Mouse (Mus musculus): Measurements from ENCODE around the gene Olfr1128.
"Not testable (repeated sequence)": the region's sequence is repeated elsewhere in the genome, so short reads cannot be mapped to it uniquely, and the experiment has no call there.

GRCm38 (mm10) chr2:87496993-87497392, 48.3 kb downstream of the Olfr1128 start, which contains the start of gene Pramel7:
- not testable (repeated sequence) for TF ChIP-seq CTCF (conservative IDR thresholded peaks at IDR 0.05; ENCODE audit: low read length); NANOG (IDR thresholded peaks at IDR 0.05; ENCODE audit: borderline replicate concordance, low read length)

Measured in E14TG2a.4 (cell line).